Mouse (Mus musculus) hindbrain, postnatal 0 days (tissue): ENCODE results near the gene Mta2. TPM values are rescaled to one million over a fixed set of nuclear protein-coding genes. Genes with fewer than 3 reads are reported as not detected.
A peak's percentile ranks its signal among the peaks of the same experiment; 100 is the strongest.

Source experiments
- ATAC-seq: fragments of 200-750 bp; cut with Nextera tagmentation; 2 replicates; pipeline ENCODE4 v1.8.0; 2017; ENCODE audit warnings: mild to moderate bottlenecking, moderate TSS enrichment, moderate library complexity
- DNase-seq: peaks from one replicate; pipeline ENCODE4 v3.0.0-alpha.2; 2015; ENCODE audit warnings: low spot score
- H3K27ac ChIP-seq: fragments of 300-500 bp; sonication (generic); 2 replicates; pipeline ENCODE4 v1.5.1; 2014; ENCODE audit warnings: mild to moderate bottlenecking
- H3K27me3 ChIP-seq: fragments of 300-500 bp; sonication (generic); 2 replicates; pipeline ENCODE4 v1.6.1; 2014; ENCODE audit warnings: low read length, mixed read lengths; ENCODE audit not compliant: insufficient read depth
- H3K36me3 ChIP-seq: fragments of 300-500 bp; sonication (generic); 2 replicates; pipeline ENCODE4 v1.6.1; 2014; ENCODE audit warnings: low read length, mixed read lengths; ENCODE audit not compliant: insufficient read depth
- H3K4me1 ChIP-seq: fragments of 300-500 bp; sonication (generic); 2 replicates; pipeline ENCODE4 v1.6.1; 2014; ENCODE audit warnings: antibody characterized with exemption, low read length, mixed read lengths; ENCODE audit not compliant: insufficient read depth
- H3K4me2 ChIP-seq: fragments of 300-500 bp; sonication (generic); 2 replicates; pipeline ENCODE4 v1.6.1; 2014; ENCODE audit warnings: low read depth, mild to moderate bottlenecking, low read length, moderate library complexity, mixed read lengths
- H3K4me3 ChIP-seq: fragments of 300-500 bp; sonication (generic); 2 replicates; pipeline ENCODE4 v1.5.1; 2014; ENCODE audit warnings: low read length
- H3K9ac ChIP-seq: fragments of 300-500 bp; sonication (generic); replicated peaks from 2 replicates; pipeline ENCODE4 v1.6.1; 2014; ENCODE audit warnings: mild to moderate bottlenecking, low read length, moderate library complexity, mixed read lengths
- H3K9me3 ChIP-seq: fragments of 300-500 bp; sonication (generic); 2 replicates; pipeline ENCODE4 v1.6.1; 2016; ENCODE audit warnings: low read length, mixed read lengths
- CTCF ChIP-seq: IDR thresholded peaks from 2 replicates; pipeline ENCODE4 v1.5.1; 2016; ENCODE audit warnings: antibody characterized with exemption, control low read depth, low read depth
- WGBS: fragments of 180-500 bp; shearing (Covaris S2); extraction: QIAGEN DNeasy Blood & Tissue Kit; methylation state at CpG from one replicate; pipeline ENCODE4 v1.1.7; 2014; 5-methylcytosine and 5-hydroxymethylcytosine counted together
- polyA plus RNA-seq: library from polyadenylated mRNA; unstranded; fragments of >200 nt; fragmentation: Nextera tagmentation; extraction: Ambion mirVana; gene quantifications from 2 replicates; pipeline ENCODE4 v1.2.1, GENCODE M21; 2015
- total RNA-seq: library from RNA; depleted of rRNA; stranded (reverse); fragments of >200 nt; gene quantifications from 2 replicates; pipeline ENCODE4 v1.2.3, GENCODE M21; 2014

Mta2 gene
- total and polyA plus RNA-seq, 2 experiments from 2014 or later, result 71.4 to 75.2 TPM

GRCm38 (mm10) chr19:8928689-8929223 lies 12.9 kb upstream of the Mta2 start:
- DNase-seq (no peak), ATAC-seq (peak; percentile 9)
- Histone ChIP-seq H3K4me3 (peak overlapping the region; percentile 53), H3K36me3 (peaks cover 8% of the 10 kb centered on the region; the same call in 1 of the 2 replicates), H3K27me3 (no peaks in the 10 kb centered on the region), H3K9me3 (no peaks in the 10 kb centered on the region), H3K9ac (peak overlapping the region; percentile 59; the same call in 1 of the 2 replicates), H3K27ac (peak overlapping the region; percentile 62; the same call in 1 of the 2 replicates), H3K4me1 (no peaks in the 10 kb centered on the region), H3K4me2 (peak overlapping the region; percentile 71)
- 15% methylated on average over 16 of the region's 16 CpGs for WGBS
- no peak for TF ChIP-seq CTCF

GRCm38 (mm10) chr19:8929224-8930088 lies 12.2 kb upstream of the Mta2 start, which contains the start of the genes Rom1 and Eml3:
Gene Rom1, minus strand, starts transcription at chr19:8929356.
Gene Eml3, plus strand, starts transcription at chr19:8929552.
- DNase-seq (peak; percentile 62), ATAC-seq (peak; percentile 72)
- WGBS, result 1% methylated on average over 57 of the region's 74 CpGs
- peak within 1 kb of the TSS; percentile 59 for H3K9ac ChIP-seq
- no peaks in the 10 kb centered on the region for H3K27me3 ChIP-seq
- H3K4me2 ChIP-seq, result peak within 1 kb of the TSS; percentile 71
- TF ChIP-seq CTCF, result peak; percentile 40
- peak within 1 kb of the TSS; percentile 53 for H3K4me3 ChIP-seq
- no peaks in the 10 kb centered on the region for H3K9me3 ChIP-seq
- H3K36me3 ChIP-seq, result peaks cover 8% of the 10 kb centered on the region; the same call in 1 of the 2 replicates
- H3K27ac ChIP-seq, result peak within 1 kb of the TSS; percentile 62
- H3K4me1 ChIP-seq, result no peaks in the 10 kb centered on the region

GRCm38 (mm10) chr19:8930117-8930516 lies 11.6 kb upstream of the Mta2 start:
- H3K9ac ChIP-seq, result peak overlapping the region; percentile 59
- ATAC-seq, result peak; percentile 18; the same call in 1 of the 2 replicates
- H3K27ac ChIP-seq, result peak overlapping the region; percentile 62; the same call in 1 of the 2 replicates

GRCm38 (mm10) chr19:8930771-8931170 lies 10.9 kb upstream of the Mta2 start:
- 0 out of 2 replicates have a peak overlapping the region, but pooled peaks have one; percentile 71 for H3K4me2 ChIP-seq
- no peak for TF ChIP-seq CTCF
- WGBS, result 88% methylated on average over 7 of the region's 7 CpGs
- no peak overlapping the region; the same call in 1 of the 2 replicates for H3K9ac ChIP-seq
- no peaks in the 10 kb centered on the region for H3K27me3 ChIP-seq
- no peak overlapping the region for H3K4me3 ChIP-seq
- peaks cover 4% of the 10 kb centered on the region; the same call in 1 of the 2 replicates for H3K36me3 ChIP-seq
- DNase-seq (no peak), ATAC-seq (no peak)
- H3K9me3 ChIP-seq, result no peaks in the 10 kb centered on the region
- H3K27ac ChIP-seq, result no peak overlapping the region
- no peaks in the 10 kb centered on the region for H3K4me1 ChIP-seq

More at GRCm38 (mm10) chr19:8930117-8930516, 11.6 kb upstream of the Mta2 start:
- no peak for TF ChIP-seq CTCF
- Histone ChIP-seq H3K36me3 (peaks cover 8% of the 10 kb centered on the region; the same call in 1 of the 2 replicates), H3K4me1 (no peaks in the 10 kb centered on the region), H3K4me2 (peak overlapping the region; percentile 71), H3K9me3 (no peaks in the 10 kb centered on the region), H3K27me3 (no peaks in the 10 kb centered on the region), H3K4me3 (peak overlapping the region; percentile 53)
- 18% methylated on average over 11 of the region's 11 CpGs for WGBS
- DNase-seq, result no peak

GRCm38 (mm10) chr19:8936736-8937135 lies 4.9 kb upstream of the Mta2 start:
- DNase-seq (no peak), ATAC-seq (no peak)
- Histone ChIP-seq H3K27me3 (no peaks in the 10 kb centered on the region), H3K4me2 (no peak overlapping the region), H3K27ac (no peak overlapping the region), H3K9me3 (no peaks in the 10 kb centered on the region), H3K4me3 (no peak overlapping the region), H3K36me3 (no peaks in the 10 kb centered on the region), H3K4me1 (no peaks in the 10 kb centered on the region), H3K9ac (0 out of 2 replicates have a peak overlapping the region, but pooled peaks have one; percentile 5)
- no peak for TF ChIP-seq CTCF
- 84% methylated on average over 2 of the region's 2 CpGs for WGBS

- Histone ChIP-seq H3K4me2 (peak overlapping the region; percentile 60; the same call in 1 of the 2 replicates), H3K4me3 (no peak overlapping the region), H3K27ac (no peak overlapping the region), H3K9me3 (no peaks in the 10 kb centered on the region), H3K27me3 (no peaks in the 10 kb centered on the region), H3K4me1 (0 out of 2 replicates have a peak, but pooled peaks cover 11% of the 10 kb centered on the region), H3K36me3 (peaks cover 8% of the 10 kb centered on the region; the same call in 1 of the 2 replicates), H3K9ac (no peak overlapping the region; the same call in 1 of the 2 replicates)
- DNase-seq (no peak), ATAC-seq (no peak)
- TF ChIP-seq CTCF, result no peak
- WGBS, result 81% methylated on average over 15 of the region's 15 CpGs
Measured at GRCm38 (mm10) chr19:8940526-8941133, 1.0 kb upstream of the Mta2 start.
